Mouse (Mus musculus): ENCODE measurements around the gene Ankrd13d.

DNA sequence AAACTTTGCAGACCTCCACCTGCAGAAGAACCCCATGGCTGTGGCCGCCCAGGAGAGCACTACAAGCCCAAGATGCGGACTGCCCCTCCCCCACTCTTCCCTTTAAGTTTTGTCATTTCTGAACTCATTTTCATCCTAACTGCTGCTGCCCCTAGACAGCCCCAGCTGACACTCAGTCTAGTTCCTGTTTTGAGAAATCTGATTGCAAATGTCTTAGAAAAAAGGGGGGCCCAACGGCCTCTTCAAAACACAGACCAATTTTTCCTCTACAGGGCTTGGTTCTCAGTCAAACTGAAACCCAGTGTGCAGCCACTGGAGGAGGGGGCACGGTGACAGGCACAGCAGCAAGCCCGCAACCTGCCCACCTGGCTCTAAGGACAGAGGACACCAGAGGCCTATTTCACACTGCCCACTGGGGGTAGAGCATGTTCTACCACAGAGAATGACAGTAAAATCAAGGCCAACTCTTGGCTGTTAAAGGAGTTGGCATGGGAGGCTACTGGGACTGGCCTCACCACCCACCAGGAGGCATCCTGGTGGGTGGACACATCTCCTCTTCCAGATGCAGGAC is 21.4 kb upstream of the Ankrd13d start:
- no peak for TF ChIP-seq CTCF (IDR thresholded peaks at IDR 0.05; ENCODE audit: insufficient read depth, low read length)
- TF ChIP-seq POLR2A (IDR thresholded peaks at IDR 0.05; ENCODE audit: borderline replicate concordance, extremely low read depth, low read depth, low read length) = no peak
